In genomic region chr19:38507251-38507965, GRCm38 (mm10) we compare ENCODE assay signal across 9 mouse cellular contexts. TPM values are rescaled to one million over a fixed set of nuclear protein-coding genes. Genes with fewer than 3 reads are reported as not detected.
DNase-seq lines count a peak whose midpoint lies in the region; ATAC-seq lines count a peak whose summit lies in the region.
"Had no signal": no experiment of that assay in that cellular context is flagged by ENCODE, and none has a peak within 500 bp of the region (broad histone marks: within the 10 kb centered on the region; RNA-seq: fewer than 3 reads in every experiment).

No protein-coding gene starts in this region.

- H3K36me3 ChIP-seq in heart, embryonic 13.5 days = no peaks in the 10 kb centered on the region
- no peaks in the 10 kb centered on the region for H3K36me3 ChIP-seq in forebrain, embryonic 14.5 days (ENCODE audit: control insufficient read depth, insufficient read depth, low read length)

- intact Hi-C loops in heart, postnatal 36 days (cut with DNase I) = no loop called here
- intact Hi-C loops in left cerebral cortex, postnatal 36 days (cut with DNase I) = no loop called here

- no peaks in the 10 kb centered on the region for H3K27me3 ChIP-seq in heart, embryonic 13.5 days (replicated peaks)
- H3K27me3 ChIP-seq in forebrain, embryonic 14.5 days (replicated peaks; ENCODE audit: control insufficient read depth, insufficient read depth, low read length) = no peaks in the 10 kb centered on the region

- H3K4me1 ChIP-seq in heart, embryonic 13.5 days = peaks cover 43% of the 10 kb centered on the region
- H3K4me1 ChIP-seq in forebrain, embryonic 14.5 days (ENCODE audit: control insufficient read depth, insufficient read depth, low read length) = no peaks in the 10 kb centered on the region

- peak overlapping the region; percentile 53 for H3K27ac ChIP-seq in heart, embryonic 13.5 days (replicated peaks)
- 0 out of 2 replicates have a peak overlapping the region, but pooled peaks have one; percentile 4 for H3K27ac ChIP-seq in forebrain, embryonic 14.5 days (ENCODE audit: low read depth, low read length)

- H3K4me3 ChIP-seq in heart, embryonic 13.5 days = no peak overlapping the region
- H3K4me3 ChIP-seq in forebrain, embryonic 14.5 days (ENCODE audit: low read depth, low read length) = no peak overlapping the region

- H3K9ac ChIP-seq in heart, embryonic 13.5 days = no peak overlapping the region
- no peak overlapping the region for H3K9ac ChIP-seq in forebrain, embryonic 14.5 days (ENCODE audit: low read length)

- no peak overlapping the region for H3K4me2 ChIP-seq in heart, embryonic 13.5 days
- no peak overlapping the region for H3K4me2 ChIP-seq in forebrain, embryonic 14.5 days (ENCODE audit: low read length)

- WGBS in heart, embryonic 13.5 days = 68% methylated on average over 12 of the region's 12 CpGs
- 40% methylated on average over 12 of the region's 12 CpGs for WGBS in forebrain, embryonic 14.5 days

- H3K9me3 ChIP-seq in heart, embryonic 13.5 days = no peaks in the 10 kb centered on the region
- H3K9me3 ChIP-seq in forebrain, embryonic 14.5 days (replicated peaks; ENCODE audit: control insufficient read depth, low read length) = no peaks in the 10 kb centered on the region

- no peak for ATAC-seq in heart, embryonic 13.5 days (ENCODE audit: extremely low read depth, insufficient number of reproducible peaks, low FRiP score, low TSS enrichment)
- ATAC-seq in forebrain, embryonic 14.5 days = peak; percentile 70
- ATAC-seq: CD4-positive, CD25-positive, alpha-beta regulatory T cell, adult 4 months had no signal

- DNase-seq in heart, postnatal 36 days = no peak
- peak; percentile 65 for DNase-seq in forebrain, embryonic 14.5 days (ENCODE audit: low spot score)
- DNase-seq in left cerebral cortex, postnatal 36 days (ENCODE audit: low spot score in 2 of 2) = peak; percentile 27 to 28
- DNase-seq in retina, postnatal 1 day = peak; percentile 84
- DNase-seq in gastrocnemius, postnatal 10 days = no peak
- no peak for DNase-seq in cerebellum, adult 8-10 months
- no peak for DNase-seq in urinary bladder, postnatal 14 days (ENCODE audit: low spot score)

RNA-seq across cellular contexts. Expression of gene Plce1, which starts 26.5 kb away (rescaled TPM):
- polyA plus RNA-seq in heart, embryonic 13.5 days (2015; fragmentation: Nextera tagmentation; extraction: Ambion mirVana) = 4.5 and 4.8 TPM in 2 replicates
- total RNA-seq in heart, postnatal 36 days (2021) = 10 to 100 TPM; 21.7 to 23.2 TPM
- 3.4 and 5.1 TPM in 2 replicates for polyA plus RNA-seq in forebrain, embryonic 14.5 days (2014; fragmentation: Nextera tagmentation; extraction: Ambion mirVana)
- total RNA-seq in left cerebral cortex, postnatal 36 days (2021) = 1 to 10 TPM; 3.9 to 7.9 TPM
- 10 to 100 TPM; 18.6 to 23.0 TPM for total RNA-seq in gastrocnemius, postnatal 10 days (2021)

Comparison
In these comparisons a context has a peak if more than half of its experiments do, and no peak if none do; other contexts are left out.
1. DNase-seq: peak in forebrain, embryonic 14.5 days (single experiment), left cerebral cortex, postnatal 36 days (2 of 2) and retina, postnatal 1 day (single experiment); none in heart, postnatal 36 days (0 of 2), gastrocnemius, postnatal 10 days (single experiment), cerebellum, adult 8-10 months (single experiment) and urinary bladder, postnatal 14 days (single experiment).